Mouse (Mus musculus): ENCODE measurements at regions not wholly inside any gene's neighbourhood (a gene's known extent, or its start where the extent isn't known, plus 50 kb on each side); places are given as distances from the start of the nearest gene placed in this dataset.

- DNase-seq (ENCODE audit: low spot score in 2 of 2) = no peak
These were observed 611.4 kb upstream of the Clint1 start for GRCm38 (mm10) chr11:45240419-45240818.

- DNase-seq (ENCODE audit: low spot score in 2 of 2) = no peak
These were observed 610.2 kb upstream of the Clint1 start for GRCm38 (mm10) chr11:45241671-45242070.

DNA sequence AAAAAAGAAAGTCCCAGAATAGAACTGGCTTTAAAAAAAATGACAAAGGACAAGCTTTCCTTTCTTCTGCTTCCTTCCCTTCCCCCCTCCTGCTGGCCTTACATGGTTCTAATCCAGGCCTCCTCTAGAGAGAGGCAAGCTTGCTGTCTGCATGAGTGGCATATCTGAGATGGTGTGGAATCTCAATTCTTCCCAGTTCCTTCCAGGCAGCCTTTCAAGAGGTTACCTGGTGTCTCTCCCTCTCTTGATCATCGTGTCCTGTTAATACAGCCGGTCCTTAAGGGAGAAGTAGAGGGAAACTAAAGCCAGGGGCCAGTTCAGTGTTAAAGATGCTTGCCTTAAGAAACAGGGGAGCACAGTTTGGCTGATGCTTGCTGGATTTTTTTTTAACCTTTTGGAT, 607.1 kb upstream of the Clint1 start:
- DNase-seq (ENCODE audit: low spot score in 2 of 2) = no peak

- no peak for DNase-seq (ENCODE audit: low spot score in 2 of 2)
These were observed 595.8 kb upstream of the Clint1 start for GRCm38 (mm10) chr11:45256019-45256418.

- DNase-seq (ENCODE audit: low spot score in 2 of 2) = no peak
These were observed 589.7 kb upstream of the Clint1 start for GRCm38 (mm10) chr11:45262198-45262597.

- no peak for DNase-seq (ENCODE audit: low spot score in 2 of 2)
These were observed 587.9 kb upstream of the Clint1 start for GRCm38 (mm10) chr11:45264001-45264400.

- DNase-seq (ENCODE audit: low spot score in 2 of 2) = no peak
These were observed 586.5 kb upstream of the Clint1 start for GRCm38 (mm10) chr11:45265171-45265988.

DNA sequence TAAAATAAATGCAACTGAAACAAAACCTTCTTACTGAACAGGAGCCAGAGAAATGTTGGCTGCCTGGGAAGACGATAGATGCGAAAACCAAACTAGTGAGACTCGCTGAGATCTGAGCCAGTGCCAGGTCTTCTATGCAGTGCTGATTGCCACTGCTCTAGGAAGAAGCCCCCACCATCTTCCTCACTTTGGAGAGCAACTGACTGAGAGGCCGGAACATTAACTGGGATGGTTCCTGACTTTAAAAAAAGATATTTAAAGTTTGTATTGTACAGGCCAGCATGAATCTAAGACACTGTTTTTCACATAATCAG, 585.9 kb upstream of the Clint1 start:
- DNase-seq (ENCODE audit: low spot score in 2 of 2) = no peak

DNA sequence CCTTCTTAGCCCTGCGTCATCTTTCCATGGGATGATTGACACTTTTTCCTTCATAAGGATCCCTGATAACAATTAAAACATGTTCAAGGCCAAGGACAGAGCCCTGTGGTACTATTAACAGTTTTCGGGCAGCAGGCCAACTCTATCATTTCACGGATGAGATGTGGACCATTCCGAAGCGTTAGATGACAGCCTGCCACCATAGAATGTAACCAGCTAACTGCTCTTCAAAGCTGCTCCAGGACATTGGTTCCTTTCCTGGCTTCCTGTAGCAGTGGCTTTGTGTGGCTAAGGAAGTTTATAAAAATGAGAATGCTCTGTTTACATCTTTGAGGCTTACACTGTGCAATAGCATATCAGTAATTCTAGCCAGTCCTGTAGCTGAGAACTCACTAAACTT, 582.6 kb upstream of the Clint1 start:
- no peak for DNase-seq (ENCODE audit: low spot score in 2 of 2)

DNA sequence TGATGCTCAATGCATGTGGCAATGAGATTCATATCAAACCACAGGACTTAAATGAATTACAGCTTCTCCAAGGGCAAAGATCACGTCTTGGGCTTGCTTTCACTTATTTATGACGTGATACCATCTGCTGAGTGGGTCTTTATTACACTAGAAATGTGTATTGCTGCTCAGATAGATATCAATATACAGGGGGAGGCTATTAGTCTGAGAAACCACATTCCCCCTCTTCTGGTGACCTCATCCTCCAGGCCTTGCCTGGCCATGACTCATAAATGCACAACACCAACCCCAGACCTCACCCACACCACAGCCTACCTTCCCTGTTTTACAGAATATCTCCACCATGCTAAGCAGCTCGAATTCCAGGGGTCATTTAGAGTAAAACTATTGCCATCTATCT, 580.6 kb upstream of the Clint1 start:
- no peak for DNase-seq (ENCODE audit: low spot score in 2 of 2)

GRCm38 (mm10) chr11:45274446-45275119, 577.3 kb upstream of the Clint1 start:
- no peak for DNase-seq (ENCODE audit: low spot score in 2 of 2)

- DNase-seq (ENCODE audit: low spot score in 2 of 2) = no peak
These were observed 576.7 kb upstream of the Clint1 start for GRCm38 (mm10) chr11:45275170-45275569.

DNA sequence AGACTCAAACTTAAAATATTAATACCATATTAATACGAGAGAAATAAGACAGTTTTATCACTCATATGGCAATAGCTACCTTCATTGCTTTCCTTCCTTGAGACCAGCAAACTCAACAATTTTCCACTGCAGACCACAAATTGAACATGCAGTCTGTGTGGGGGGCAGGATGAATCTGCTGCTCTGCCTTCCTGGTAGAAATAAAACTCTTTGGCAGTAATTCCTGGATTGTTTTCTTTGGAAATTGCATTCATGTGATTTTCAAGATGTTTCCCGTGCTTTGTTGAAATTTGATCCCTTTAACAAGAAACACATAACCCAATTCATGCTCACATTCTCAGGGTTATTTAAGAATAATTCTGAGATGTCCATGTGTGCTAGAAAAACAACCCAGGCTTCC, 555.1 kb upstream of the Clint1 start:
- no peak for DNase-seq (ENCODE audit: low spot score in 2 of 2)

DNA sequence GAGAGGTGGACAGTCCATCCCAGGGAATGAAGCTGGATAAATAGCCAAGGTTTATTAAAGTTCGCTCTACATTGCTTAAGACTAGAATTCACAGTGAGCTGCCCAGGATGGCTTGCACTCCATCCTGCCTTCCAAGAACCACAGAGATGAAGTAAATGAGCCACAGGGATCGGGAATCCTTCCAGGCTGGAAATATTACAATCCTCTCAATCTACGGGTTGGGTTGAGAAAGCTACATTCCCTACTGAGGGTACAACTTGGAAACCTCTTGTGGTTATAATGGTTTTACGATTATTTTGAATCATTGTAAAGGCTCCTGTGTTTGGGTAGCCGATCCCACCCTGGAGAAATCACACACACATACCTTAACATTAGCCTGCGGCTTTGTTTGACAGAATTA, 539.9 kb upstream of the Clint1 start:
- no peak for DNase-seq (ENCODE audit: low spot score in 2 of 2)

- DNase-seq (ENCODE audit: low spot score in 2 of 2) = no peak
These were observed 528.1 kb upstream of the Clint1 start for GRCm38 (mm10) chr11:45323766-45324165.

- no peak for DNase-seq (ENCODE audit: low spot score in 2 of 2)
These were observed 521.5 kb upstream of the Clint1 start for GRCm38 (mm10) chr11:45330319-45330718.

GRCm38 (mm10) chr11:45333756-45334155, 518.1 kb upstream of the Clint1 start:
- DNase-seq (ENCODE audit: low spot score in 2 of 2) = no peak

DNA sequence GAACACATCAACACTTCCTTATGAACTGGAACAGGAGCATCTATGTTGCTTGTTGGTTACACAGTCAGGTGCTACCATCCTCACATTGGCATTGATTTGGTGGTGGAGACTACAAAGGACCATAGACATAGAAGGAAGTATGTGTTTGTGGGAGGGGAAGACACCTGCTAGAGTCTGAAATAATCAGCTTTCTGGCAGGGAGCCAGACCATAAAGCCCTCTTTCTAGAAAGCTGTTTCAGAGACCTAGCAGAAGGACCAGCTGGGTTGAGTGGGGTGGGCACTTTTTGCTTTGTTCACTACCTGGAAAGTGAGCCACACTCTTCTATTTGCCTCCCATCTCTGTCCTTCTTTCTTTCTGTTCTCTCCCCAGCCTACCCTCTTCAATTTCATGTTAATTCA, 502.5 kb upstream of the Clint1 start:
- DNase-seq (ENCODE audit: low spot score in 2 of 2) = no peak

- no peak for DNase-seq (ENCODE audit: low spot score in 2 of 2)
These were observed 486.5 kb upstream of the Clint1 start for GRCm38 (mm10) chr11:45365343-45365742.

DNA sequence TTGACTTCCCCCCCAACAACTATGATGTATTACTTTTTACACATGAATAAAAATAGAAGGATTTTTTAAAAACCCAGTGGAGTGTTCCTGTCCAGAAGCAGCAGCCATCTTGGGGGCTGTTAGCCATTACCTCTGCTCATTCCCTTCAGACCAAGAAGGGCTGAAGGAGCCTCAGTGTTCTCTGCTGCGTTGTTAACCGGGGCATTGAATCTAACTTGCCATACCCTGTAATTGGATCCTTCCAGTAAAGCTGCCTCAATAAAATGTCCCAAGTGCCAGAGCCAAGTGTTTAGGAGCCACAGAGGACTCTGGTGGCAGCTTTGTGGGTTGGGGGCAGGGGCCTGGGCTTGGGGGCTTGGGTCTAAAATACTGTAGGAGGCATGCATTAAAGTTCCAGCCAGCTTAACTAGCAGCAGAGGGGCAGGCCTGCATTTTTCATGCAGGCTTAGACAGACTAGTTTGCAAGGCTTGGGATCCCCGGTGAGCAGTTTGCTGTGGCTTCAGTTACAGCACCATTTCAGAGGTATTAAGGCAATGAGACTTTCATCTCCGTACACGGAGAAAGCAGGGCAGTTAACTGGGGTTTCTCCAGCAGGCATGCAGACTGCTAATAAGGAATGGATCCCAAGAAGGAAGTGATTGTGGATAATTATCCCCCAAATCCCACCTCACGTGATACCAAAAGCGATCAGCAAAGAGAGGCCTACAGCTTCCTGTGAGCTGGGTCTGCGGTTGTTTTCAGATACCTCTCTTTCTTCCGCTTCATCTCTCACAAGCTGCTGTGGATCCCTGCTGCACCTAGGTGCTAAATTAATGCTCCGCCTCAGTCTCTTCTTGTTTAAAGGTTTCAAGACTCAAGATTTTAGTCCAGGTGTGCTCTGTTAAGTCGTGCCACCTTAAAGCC, 462.4 kb upstream of the Clint1 start:
- no peak for DNase-seq (ENCODE audit: low spot score in 2 of 2)

- no peak for DNase-seq (ENCODE audit: low spot score in 2 of 2)
These were observed 455.8 kb upstream of the Clint1 start for GRCm38 (mm10) chr11:45396009-45396408.

DNA sequence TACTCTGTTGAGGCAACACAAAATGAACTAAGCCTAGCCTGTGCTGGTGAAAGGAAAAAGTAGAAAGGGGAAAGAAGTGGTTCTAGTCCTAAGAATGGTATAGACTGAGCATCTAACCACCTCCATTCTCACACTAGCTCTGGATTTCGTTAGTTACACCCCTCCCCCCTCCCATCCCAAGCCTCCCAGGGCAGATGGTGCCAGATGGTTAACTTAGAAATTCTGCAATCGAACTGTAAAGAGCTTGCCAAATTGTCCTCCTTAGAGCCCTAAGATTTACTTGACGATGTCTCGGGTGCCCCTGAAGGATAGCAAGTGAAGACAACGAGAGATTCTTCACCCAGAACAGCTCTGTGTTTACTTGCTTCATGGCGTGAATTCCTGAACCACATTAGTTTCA, 453.7 kb upstream of the Clint1 start:
- DNase-seq (ENCODE audit: low spot score in 2 of 2) = no peak

Measured in adrenal gland, postnatal 4 days (tissue).